Mouse (Mus musculus): ENCODE measurements around the gene Noa1. TPM values are rescaled to one million over a fixed set of nuclear protein-coding genes. Genes with fewer than 3 reads are reported as not detected.

Noa1 gene
- total and polyA plus RNA-seq, 3 experiments: 12.0 to 51.1 (median 35.1) TPM

- peaks cover 12% of the 10 kb centered on the region for H3K27me3 ChIP-seq (ENCODE audit: insufficient read depth, low read length)
- TF ChIP-seq TAL1 (conservative IDR thresholded peaks at IDR 0.05; ENCODE audit: low read depth, low read length): no peak
- TF ChIP-seq POLR2AphosphoS5 (IDR thresholded peaks at IDR 0.05; ENCODE audit: insufficient replicate concordance, low read depth, low read length): no peak
- no peak for TF ChIP-seq CTCF (IDR thresholded peaks at IDR 0.05; ENCODE audit: low read depth, low read length)
- no peak for TF ChIP-seq GATA2 (IDR thresholded peaks at IDR 0.05; ENCODE audit: borderline replicate concordance, low read depth, low read length)
- no peak for TF ChIP-seq GATA1 (IDR thresholded peaks at IDR 0.05; ENCODE audit: borderline replicate concordance, low read length)
- DNase-seq (ENCODE audit: low spot score) (no peak), ATAC-seq (ENCODE audit: extremely low read depth, insufficient number of reproducible peaks, low FRiP score, poor library complexity, severe bottlenecking) (no peak)
- H3K9me3 ChIP-seq (replicated peaks): no peaks in the 10 kb centered on the region
- no peaks in the 10 kb centered on the region for H3K36me3 ChIP-seq (replicated peaks)
- peaks cover 4% of the 10 kb centered on the region; the same call in 1 of the 2 replicates for H3K4me1 ChIP-seq (ENCODE audit: insufficient read depth, low read depth, low read length)
- H3K4me3 ChIP-seq (ENCODE audit: low read depth, low read length): no peak overlapping the region
Measured at GRCm38 (mm10) chr5:77254402-77254801, 55.5 kb downstream of the Noa1 start.

GRCm38 (mm10) chr5:77253154-77253553 lies 56.7 kb downstream of the Noa1 start:
- Histone ChIP-seq H3K27me3 (ENCODE audit: insufficient read depth, low read length) (peaks cover 17% of the 10 kb centered on the region), H3K4me1 (ENCODE audit: insufficient read depth, low read depth, low read length) (peaks cover 4% of the 10 kb centered on the region; the same call in 1 of the 2 replicates)
- DNase-seq (ENCODE audit: low spot score): no peak

GRCm38 (mm10) chr5:77252115-77252827 lies 57.6 kb downstream of the Noa1 start:
- ATAC-seq (ENCODE audit: extremely low read depth, insufficient number of reproducible peaks, low FRiP score, poor library complexity, severe bottlenecking): no peak
- no peak for DNase-seq (ENCODE audit: low spot score)

More at GRCm38 (mm10) chr5:77253154-77253553, 56.7 kb downstream of the Noa1 start:
- H3K9me3 ChIP-seq (replicated peaks): no peaks in the 10 kb centered on the region
- TF ChIP-seq POLR2AphosphoS5 (IDR thresholded peaks at IDR 0.05; ENCODE audit: insufficient replicate concordance, low read depth, low read length): no peak
- TF ChIP-seq CTCF (IDR thresholded peaks at IDR 0.05; ENCODE audit: low read depth, low read length): no peak
- no peak for TF ChIP-seq TAL1 (conservative IDR thresholded peaks at IDR 0.05; ENCODE audit: low read depth, low read length)
- no peak for TF ChIP-seq GATA1 (IDR thresholded peaks at IDR 0.05; ENCODE audit: borderline replicate concordance, low read length)
- TF ChIP-seq GATA2 (IDR thresholded peaks at IDR 0.05; ENCODE audit: borderline replicate concordance, low read depth, low read length): no peak
- ATAC-seq (ENCODE audit: extremely low read depth, insufficient number of reproducible peaks, low FRiP score, poor library complexity, severe bottlenecking): no peak
- H3K4me3 ChIP-seq (ENCODE audit: low read depth, low read length): no peak overlapping the region
- no peaks in the 10 kb centered on the region for H3K36me3 ChIP-seq (replicated peaks)

DNA sequence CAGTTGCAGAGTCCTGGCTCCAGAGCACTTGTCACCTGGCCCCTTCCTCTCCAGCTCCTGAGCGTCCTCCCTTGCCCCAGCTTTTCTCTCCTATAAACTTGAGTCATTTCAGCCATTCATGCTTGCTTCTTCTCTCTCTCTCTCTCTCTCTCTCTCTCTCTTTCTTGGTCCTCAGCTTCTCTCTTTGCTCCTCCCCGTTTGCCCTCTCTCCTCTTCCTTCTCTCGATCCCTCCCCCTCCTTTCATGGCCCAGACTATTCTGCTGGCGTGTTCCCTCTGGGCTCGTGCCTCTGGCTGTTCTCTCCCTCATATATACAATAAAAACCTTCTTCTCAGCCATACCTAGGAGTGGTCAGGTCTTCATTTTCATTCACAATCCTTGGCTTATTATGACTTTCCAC lies 58.2 kb downstream of the Noa1 start:
- Histone ChIP-seq H3K27me3 (ENCODE audit: insufficient read depth, low read length) (peaks cover 20% of the 10 kb centered on the region), H3K36me3 (replicated peaks) (no peaks in the 10 kb centered on the region), H3K4me3 (ENCODE audit: low read depth, low read length) (no peak overlapping the region), H3K9me3 (replicated peaks) (no peaks in the 10 kb centered on the region), H3K4me1 (ENCODE audit: insufficient read depth, low read depth, low read length) (peaks cover 4% of the 10 kb centered on the region; the same call in 1 of the 2 replicates)
- no peak for TF ChIP-seq POLR2AphosphoS5 (IDR thresholded peaks at IDR 0.05; ENCODE audit: insufficient replicate concordance, low read depth, low read length)
- TF ChIP-seq CTCF (IDR thresholded peaks at IDR 0.05; ENCODE audit: low read depth, low read length): no peak
- TF ChIP-seq GATA1 (IDR thresholded peaks at IDR 0.05; ENCODE audit: borderline replicate concordance, low read length): no peak
- DNase-seq (ENCODE audit: low spot score): no peak
- no peak for ATAC-seq (ENCODE audit: extremely low read depth, insufficient number of reproducible peaks, low FRiP score, poor library complexity, severe bottlenecking)

More at GRCm38 (mm10) chr5:77252115-77252827, 57.6 kb downstream of the Noa1 start:
- Histone ChIP-seq H3K4me1 (ENCODE audit: insufficient read depth, low read depth, low read length) (peaks cover 4% of the 10 kb centered on the region; the same call in 1 of the 2 replicates), H3K36me3 (replicated peaks) (no peaks in the 10 kb centered on the region), H3K9me3 (replicated peaks) (no peaks in the 10 kb centered on the region), H3K4me3 (ENCODE audit: low read depth, low read length) (no peak overlapping the region), H3K27me3 (ENCODE audit: insufficient read depth, low read length) (peaks cover 18% of the 10 kb centered on the region)
- TF ChIP-seq POLR2AphosphoS5 (IDR thresholded peaks at IDR 0.05; ENCODE audit: insufficient replicate concordance, low read depth, low read length): no peak
- no peak for TF ChIP-seq CTCF (IDR thresholded peaks at IDR 0.05; ENCODE audit: low read depth, low read length)
- TF ChIP-seq GATA1 (IDR thresholded peaks at IDR 0.05; ENCODE audit: borderline replicate concordance, low read length): no peak
- TF ChIP-seq GATA2 (IDR thresholded peaks at IDR 0.05; ENCODE audit: borderline replicate concordance, low read depth, low read length): no peak
- TF ChIP-seq TAL1 (conservative IDR thresholded peaks at IDR 0.05; ENCODE audit: low read depth, low read length): no peak

DNA sequence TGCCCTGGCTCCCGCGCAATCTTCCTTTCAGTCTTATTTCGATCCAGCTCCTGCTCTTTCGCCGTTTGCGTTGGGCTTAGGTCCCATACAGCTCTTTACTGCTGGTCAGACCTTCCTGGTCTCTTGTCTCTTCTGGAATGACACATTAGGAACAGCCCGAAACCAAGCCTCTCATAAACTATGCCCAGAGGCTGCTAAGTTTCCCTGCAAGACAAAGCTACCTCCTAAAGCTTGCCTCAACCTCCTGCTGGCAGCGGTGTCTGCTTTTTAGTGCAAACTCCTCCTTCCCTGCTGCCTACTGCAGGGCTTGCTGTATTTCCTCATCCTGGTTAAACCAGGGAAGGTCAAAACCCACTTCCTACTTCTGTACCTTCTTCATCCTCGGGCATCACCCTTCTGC lies 59.8 kb downstream of the Noa1 start:
- DNase-seq (ENCODE audit: low spot score): no peak
- no peak overlapping the region for H3K4me3 ChIP-seq (ENCODE audit: low read depth, low read length)
- TF ChIP-seq GATA2 (IDR thresholded peaks at IDR 0.05; ENCODE audit: borderline replicate concordance, low read depth, low read length) (no peak), CTCF (IDR thresholded peaks at IDR 0.05; ENCODE audit: low read depth, low read length) (no peak), TAL1 (conservative IDR thresholded peaks at IDR 0.05; ENCODE audit: low read depth, low read length) (no peak), POLR2AphosphoS5 (IDR thresholded peaks at IDR 0.05; ENCODE audit: insufficient replicate concordance, low read depth, low read length) (no peak), GATA1 (IDR thresholded peaks at IDR 0.05; ENCODE audit: borderline replicate concordance, low read length) (no peak)
- no peaks in the 10 kb centered on the region for H3K36me3 ChIP-seq (replicated peaks)
- peaks cover 4% of the 10 kb centered on the region; the same call in 1 of the 2 replicates for H3K4me1 ChIP-seq (ENCODE audit: insufficient read depth, low read depth, low read length)
- peaks cover 23% of the 10 kb centered on the region for H3K27me3 ChIP-seq (ENCODE audit: insufficient read depth, low read length)
- no peaks in the 10 kb centered on the region for H3K9me3 ChIP-seq (replicated peaks)
- ATAC-seq (ENCODE audit: extremely low read depth, insufficient number of reproducible peaks, low FRiP score, poor library complexity, severe bottlenecking): no peak

- peaks cover 22% of the 10 kb centered on the region for H3K27me3 ChIP-seq (ENCODE audit: insufficient read depth, low read length)
- no peaks in the 10 kb centered on the region for H3K36me3 ChIP-seq (replicated peaks)
- DNase-seq (ENCODE audit: low spot score) (no peak), ATAC-seq (ENCODE audit: extremely low read depth, insufficient number of reproducible peaks, low FRiP score, poor library complexity, severe bottlenecking) (no peak)
- H3K4me3 ChIP-seq (ENCODE audit: low read depth, low read length): no peak overlapping the region
- H3K4me1 ChIP-seq (ENCODE audit: insufficient read depth, low read depth, low read length): no peaks in the 10 kb centered on the region
- no peak for TF ChIP-seq TAL1 (conservative IDR thresholded peaks at IDR 0.05; ENCODE audit: low read depth, low read length)
- TF ChIP-seq GATA2 (IDR thresholded peaks at IDR 0.05; ENCODE audit: borderline replicate concordance, low read depth, low read length): no peak
- no peak for TF ChIP-seq POLR2AphosphoS5 (IDR thresholded peaks at IDR 0.05; ENCODE audit: insufficient replicate concordance, low read depth, low read length)
- TF ChIP-seq GATA1 (IDR thresholded peaks at IDR 0.05; ENCODE audit: borderline replicate concordance, low read length): no peak
- no peak for TF ChIP-seq CTCF (IDR thresholded peaks at IDR 0.05; ENCODE audit: low read depth, low read length)
- H3K9me3 ChIP-seq (replicated peaks): no peaks in the 10 kb centered on the region
Measured at GRCm38 (mm10) chr5:77245787-77246671, 63.9 kb downstream of the Noa1 start.

All from G1E (cell line).